Mouse (Mus musculus) heart, embryonic 11.5 days (tissue): ENCODE results near the gene Dtnb. TPM values are rescaled to one million over a fixed set of nuclear protein-coding genes. Genes with fewer than 3 reads are reported as not detected.

ENCODE experiments used
- ATAC-seq: fragments of 200-750 bp; cut with Nextera tagmentation; replicated peaks from 2 replicates; pipeline ENCODE4 v1.8.0; 2017; ENCODE audit warnings: moderate library complexity; ENCODE audit not compliant: insufficient number of reproducible peaks, low FRiP score, low TSS enrichment
- H3K27ac ChIP-seq: fragments of 300-500 bp; sonication (generic); 2 replicates; pipeline ENCODE4 v1.5.1; 2014; ENCODE audit warnings: mild to moderate bottlenecking, low read depth, low read length
- H3K27me3 ChIP-seq: fragments of 300-500 bp; sonication (generic); 2 replicates; pipeline ENCODE4 v1.6.1; 2014; ENCODE audit warnings: mild to moderate bottlenecking, low read length, mixed read lengths; ENCODE audit not compliant: control insufficient read depth, insufficient read depth
- H3K36me3 ChIP-seq: fragments of 300-500 bp; sonication (generic); 2 replicates; pipeline ENCODE4 v1.6.1; 2014; ENCODE audit warnings: mild to moderate bottlenecking, low read length, moderate library complexity, mixed read lengths; ENCODE audit not compliant: control insufficient read depth, insufficient read depth
- H3K4me1 ChIP-seq: fragments of 300-500 bp; sonication (generic); 2 replicates; pipeline ENCODE4 v1.6.1; 2014; ENCODE audit warnings: low read length; ENCODE audit not compliant: control insufficient read depth, insufficient read depth
- H3K4me2 ChIP-seq: fragments of 300-500 bp; sonication (generic); 2 replicates; pipeline ENCODE4 v1.6.1; 2014; ENCODE audit warnings: mild to moderate bottlenecking, moderate library complexity
- H3K4me3 ChIP-seq: fragments of 300-500 bp; sonication (generic); 2 replicates; pipeline ENCODE4 v1.5.1; 2014; ENCODE audit warnings: low read depth, low read length
- H3K9ac ChIP-seq: fragments of 300-500 bp; sonication (generic); 2 replicates; pipeline ENCODE4 v1.6.1; 2014; ENCODE audit warnings: mild to moderate bottlenecking, low read depth, low read length, moderate library complexity
- H3K9me3 ChIP-seq: fragments of 300-500 bp; sonication (generic); replicated peaks from 2 replicates; pipeline ENCODE4 v1.6.1; 2016; ENCODE audit warnings: low read length; ENCODE audit not compliant: control insufficient read depth
- WGBS: fragments of 180-500 bp; shearing (Covaris S2); extraction: QIAGEN DNeasy Blood & Tissue Kit; methylation state at CpG from one replicate; pipeline ENCODE4 v1.1.7; 2014; ENCODE audit not compliant: insufficient replicate concordance; 5-methylcytosine and 5-hydroxymethylcytosine counted together
- polyA plus RNA-seq: library from polyadenylated mRNA; unstranded; fragments of >200 nt; fragmentation: Nextera tagmentation; extraction: Ambion mirVana; gene quantifications from 2 replicates; pipeline ENCODE4 v1.2.1, GENCODE M21; 2014

Gene Dtnb
- polyA plus RNA-seq, 1 experiment from 2014 or later = 26.7 TPM

GRCm38 (mm10) chr12:3770546-3770945 is 198.4 kb downstream of the Dtnb start:
- Histone ChIP-seq H3K9ac (no peak overlapping the region), H3K4me1 (no peaks in the 10 kb centered on the region), H3K4me2 (no peak overlapping the region), H3K27me3 (no peaks in the 10 kb centered on the region), H3K36me3 (no peaks in the 10 kb centered on the region), H3K9me3 (no peaks in the 10 kb centered on the region), H3K27ac (no peak overlapping the region), H3K4me3 (no peak overlapping the region)
- ATAC-seq = no peak
- 79% methylated on average over 2 of the region's 2 CpGs for WGBS

- Histone ChIP-seq H3K4me1 (no peaks in the 10 kb centered on the region), H3K27me3 (no peaks in the 10 kb centered on the region), H3K4me3 (no peak overlapping the region), H3K9me3 (no peaks in the 10 kb centered on the region), H3K9ac (no peak overlapping the region), H3K36me3 (no peaks in the 10 kb centered on the region), H3K4me2 (no peak overlapping the region), H3K27ac (no peak overlapping the region)
- no peak for ATAC-seq
- 86% methylated on average over 2 of the region's 2 CpGs for WGBS
Observed at GRCm38 (mm10) chr12:3771080-3771479, 198.9 kb downstream of the Dtnb start.

- no peaks in the 10 kb centered on the region for H3K36me3 ChIP-seq
- no peak overlapping the region for H3K4me2 ChIP-seq
- no peak overlapping the region for H3K9ac ChIP-seq
- no peak for ATAC-seq
- H3K27ac ChIP-seq = no peak overlapping the region
- H3K27me3 ChIP-seq = no peaks in the 10 kb centered on the region
- no peak overlapping the region for H3K4me3 ChIP-seq
- H3K4me1 ChIP-seq = no peaks in the 10 kb centered on the region
- WGBS = 66% methylated on average over 3 of the region's 3 CpGs
- H3K9me3 ChIP-seq = no peaks in the 10 kb centered on the region
Observed at GRCm38 (mm10) chr12:3773643-3774042, 201.5 kb downstream of the Dtnb start.

GRCm38 (mm10) chr12:3776015-3776414 is 203.8 kb downstream of the Dtnb start:
- no peaks in the 10 kb centered on the region for H3K9me3 ChIP-seq
- no peaks in the 10 kb centered on the region for H3K36me3 ChIP-seq
- no peaks in the 10 kb centered on the region for H3K27me3 ChIP-seq
- H3K27ac ChIP-seq = no peak overlapping the region
- no peak for ATAC-seq
- WGBS = 87% methylated on average over 2 of the region's 2 CpGs
- no peak overlapping the region for H3K9ac ChIP-seq
- H3K4me3 ChIP-seq = no peak overlapping the region
- H3K4me1 ChIP-seq = peaks cover 18% of the 10 kb centered on the region
- H3K4me2 ChIP-seq = no peak overlapping the region

- Histone ChIP-seq H3K27ac (no peak overlapping the region), H3K9ac (no peak overlapping the region), H3K4me3 (no peak overlapping the region), H3K27me3 (no peaks in the 10 kb centered on the region), H3K4me1 (peaks cover 30% of the 10 kb centered on the region), H3K4me2 (no peak overlapping the region), H3K36me3 (no peaks in the 10 kb centered on the region), H3K9me3 (no peaks in the 10 kb centered on the region)
- ATAC-seq = no peak
- 86% methylated on average over 5 of the region's 5 CpGs for WGBS
Observed at GRCm38 (mm10) chr12:3777682-3778081, 205.5 kb downstream of the Dtnb start.

- Histone ChIP-seq H3K4me1 (peaks cover 36% of the 10 kb centered on the region), H3K4me3 (no peak overlapping the region), H3K9ac (no peak overlapping the region), H3K4me2 (no peak overlapping the region), H3K27me3 (no peaks in the 10 kb centered on the region), H3K36me3 (no peaks in the 10 kb centered on the region), H3K9me3 (no peaks in the 10 kb centered on the region), H3K27ac (no peak overlapping the region)
- no peak for ATAC-seq
- 79% methylated on average over 6 of the region's 6 CpGs for WGBS
Observed at GRCm38 (mm10) chr12:3778286-3778685, 206.1 kb downstream of the Dtnb start.

GRCm38 (mm10) chr12:3779639-3780038 is 207.5 kb downstream of the Dtnb start:
- Histone ChIP-seq H3K4me3 (no peak overlapping the region), H3K9ac (no peak overlapping the region), H3K9me3 (no peaks in the 10 kb centered on the region), H3K36me3 (no peaks in the 10 kb centered on the region), H3K4me1 (peaks cover 42% of the 10 kb centered on the region), H3K4me2 (no peak overlapping the region), H3K27ac (no peak overlapping the region; the same call in 1 of the 2 replicates), H3K27me3 (no peaks in the 10 kb centered on the region)
- no peak for ATAC-seq
- WGBS = 46% methylated on average over 2 of the region's 2 CpGs

- Histone ChIP-seq H3K27ac (peak overlapping the region; percentile 97), H3K4me3 (no peak overlapping the region), H3K9ac (peak overlapping the region; percentile 54; the same call in 1 of the 2 replicates)
Observed at GRCm38 (mm10) chr12:3780405-3780891, 208.3 kb downstream of the Dtnb start.

GRCm38 (mm10) chr12:3780931-3781471 is 208.8 kb downstream of the Dtnb start:
- Histone ChIP-seq H3K27ac (peak overlapping the region; percentile 97), H3K9me3 (no peaks in the 10 kb centered on the region), H3K4me2 (peak overlapping the region; percentile 48), H3K4me3 (no peak overlapping the region), H3K9ac (peak overlapping the region; percentile 54), H3K4me1 (peaks cover 50% of the 10 kb centered on the region), H3K27me3 (no peaks in the 10 kb centered on the region), H3K36me3 (no peaks in the 10 kb centered on the region)
- 24% methylated on average over 7 of the region's 7 CpGs for WGBS
- ATAC-seq = peak; percentile 70; the same call in 1 of the 2 replicates

More at GRCm38 (mm10) chr12:3780405-3780891, 208.3 kb downstream of the Dtnb start:
- ATAC-seq = peak; percentile 60; the same call in 1 of the 2 replicates
- Histone ChIP-seq H3K4me2 (peak overlapping the region; percentile 48; the same call in 1 of the 2 replicates), H3K36me3 (no peaks in the 10 kb centered on the region), H3K27me3 (no peaks in the 10 kb centered on the region), H3K4me1 (peaks cover 50% of the 10 kb centered on the region), H3K9me3 (no peaks in the 10 kb centered on the region)
- WGBS = 17% methylated on average over 8 of the region's 8 CpGs
